Mouse (Mus musculus): ENCODE measurements around the gene Actl11. TPM values are rescaled to one million over a fixed set of nuclear protein-coding genes. Genes with fewer than 3 reads are reported as not detected.

The Actl11 gene
- polyA plus RNA-seq, 1 experiment from 2014 or later = not detected

DNA sequence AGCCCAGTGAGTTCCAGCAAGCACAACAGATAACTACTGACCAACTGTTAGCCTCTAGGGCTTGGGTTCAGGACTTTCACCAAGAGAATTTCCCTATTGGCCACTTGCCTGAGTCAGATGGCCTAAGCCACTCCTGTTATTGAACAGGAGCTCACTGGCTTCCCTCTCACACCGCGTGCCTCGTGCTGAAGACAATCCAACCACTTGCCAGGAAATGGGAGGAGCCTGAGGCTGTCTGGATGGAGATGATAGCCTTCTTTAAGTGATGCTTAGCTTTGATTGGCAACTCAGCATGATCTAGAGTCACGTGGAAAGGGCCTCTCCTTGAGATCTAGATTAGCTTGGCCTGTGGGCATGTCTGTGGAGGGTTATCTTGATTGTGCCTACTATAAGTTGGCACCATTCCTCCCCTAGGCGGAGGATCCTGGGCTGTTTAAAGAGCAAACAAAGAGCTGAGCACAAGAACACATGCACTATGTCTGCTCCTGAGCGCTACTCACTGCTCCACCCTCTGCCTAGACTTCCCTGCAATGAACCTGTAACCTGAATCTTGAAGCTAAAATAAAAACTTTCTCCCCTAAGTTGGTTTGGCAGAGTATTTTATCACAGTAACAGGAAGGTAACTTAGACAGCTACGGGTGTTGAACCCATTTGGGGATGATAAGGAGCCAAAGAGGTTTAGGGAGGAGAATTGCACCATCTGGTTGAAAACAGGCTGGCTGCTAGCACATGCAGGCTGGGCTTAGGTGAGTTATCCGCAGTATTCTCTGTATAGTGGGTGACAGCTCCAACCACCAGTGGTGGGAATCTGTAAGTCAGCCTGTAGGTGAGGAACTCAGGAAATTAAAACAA, 43.6 kb downstream of the Actl11 start:
- Histone ChIP-seq H3K9me3 (ENCODE audit: control insufficient read depth, low read length) (no peaks in the 10 kb centered on the region), H3K36me3 (ENCODE audit: control insufficient read depth, insufficient read depth, low read length) (no peaks in the 10 kb centered on the region; the same call in 1 of the 2 replicates), H3K4me2 (ENCODE audit: low read depth) (no peak overlapping the region), H3K4me3 (ENCODE audit: low read depth, low read length) (no peak overlapping the region), H3K27ac (ENCODE audit: low read depth, low read length) (no peak overlapping the region), H3K9ac (ENCODE audit: low read length) (no peak overlapping the region), H3K27me3 (ENCODE audit: control insufficient read depth, insufficient read depth, low read length) (no peaks in the 10 kb centered on the region), H3K4me1 (ENCODE audit: control insufficient read depth, insufficient read depth, low read length) (no peaks in the 10 kb centered on the region)
- DNase-seq (ENCODE audit: low spot score) = no peak
- no peak for ATAC-seq (ENCODE audit: insufficient read depth, low FRiP score, low TSS enrichment)
- WGBS = 83% methylated on average over 8 of the region's 8 CpGs

DNA sequence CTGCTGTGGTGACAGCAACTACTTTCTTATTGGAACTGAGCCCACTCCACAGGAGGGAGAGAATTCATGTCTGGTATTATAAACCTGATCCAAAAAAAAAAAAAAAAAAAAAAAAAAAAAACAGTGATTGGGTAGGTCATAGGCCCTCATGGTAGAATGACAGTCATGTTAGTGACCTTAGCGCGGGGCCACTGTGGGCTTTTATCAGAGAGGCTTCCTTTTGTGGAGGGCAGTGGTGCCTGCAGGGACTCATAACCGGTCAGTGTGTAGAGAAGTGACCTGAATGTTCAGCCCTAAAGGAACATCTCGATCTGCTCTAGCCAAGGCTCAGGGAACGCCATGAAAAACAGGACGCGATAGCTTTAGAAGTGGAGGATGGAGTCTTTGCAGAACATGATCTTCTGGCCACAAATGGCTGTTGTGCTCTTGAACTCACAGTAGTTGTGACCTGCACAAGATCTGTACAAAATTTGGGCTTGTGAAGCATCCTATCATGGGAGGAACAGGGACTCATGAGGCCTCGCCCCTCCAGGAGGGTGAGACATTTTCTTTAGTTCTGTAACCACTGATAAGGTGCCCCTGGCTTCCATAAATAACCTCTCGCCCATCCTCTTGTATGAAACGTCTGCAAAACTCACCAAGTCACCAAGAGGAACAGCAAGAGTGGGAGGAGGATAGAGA, 46.4 kb downstream of the Actl11 start:
- H3K9me3 ChIP-seq (ENCODE audit: control insufficient read depth, low read length) = no peaks in the 10 kb centered on the region
- no peak for DNase-seq (ENCODE audit: low spot score)

DNA sequence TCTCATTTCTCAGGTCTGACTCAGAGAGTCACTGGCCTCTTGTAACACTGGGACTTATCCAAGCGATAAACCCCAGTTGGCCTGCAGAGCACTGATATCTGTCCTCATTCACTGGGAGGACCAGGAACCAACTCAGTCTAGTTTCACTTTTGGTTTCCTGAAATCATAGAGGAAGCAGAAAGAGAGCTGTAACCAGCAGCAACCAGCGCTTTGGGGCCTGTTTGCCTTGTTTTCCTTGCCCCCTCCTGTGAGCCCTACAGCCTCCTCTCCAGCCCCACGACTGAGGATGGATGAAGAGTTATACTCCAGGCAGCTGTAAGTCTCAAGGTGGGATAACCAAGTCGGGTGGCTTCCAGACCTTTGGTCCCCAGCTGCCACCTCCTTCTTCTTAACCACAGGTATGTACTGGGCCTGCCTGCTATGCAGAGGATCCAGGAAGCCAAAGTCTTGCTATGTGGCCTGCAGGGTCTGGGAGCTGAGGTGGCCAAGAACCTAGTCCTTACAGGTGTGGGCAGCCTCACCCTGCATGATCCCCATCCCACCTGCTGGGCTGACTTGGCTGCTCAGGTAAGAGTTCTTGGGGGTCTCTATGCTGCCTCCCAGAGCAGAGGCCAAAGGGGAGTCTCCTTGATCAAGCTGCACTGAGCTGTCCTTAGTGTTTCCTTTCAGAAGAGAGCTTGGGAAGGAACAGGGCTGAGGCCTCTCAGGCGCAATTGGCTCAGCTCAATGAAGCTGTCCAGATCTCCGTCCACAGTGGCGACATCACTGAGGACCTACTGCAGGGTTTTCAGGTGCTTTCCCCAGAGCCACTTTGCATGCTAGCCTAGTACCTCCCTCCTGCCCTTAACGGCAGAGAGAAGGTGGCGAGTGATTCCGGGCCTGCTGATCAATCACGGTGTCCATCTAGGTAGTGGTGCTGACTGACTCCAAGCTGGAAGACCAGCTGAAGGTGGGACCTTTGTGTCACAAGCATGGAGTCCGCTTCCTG, 47.4 kb downstream of the Actl11 start, which contains the start of gene Uba7:
Uba7 (plus strand) TSS at position 107 of the 988 bp plus-strand sequence.
- no peaks in the 10 kb centered on the region; the same call in 1 of the 2 replicates for H3K36me3 ChIP-seq (ENCODE audit: control insufficient read depth, insufficient read depth, low read length)
- DNase-seq (ENCODE audit: low spot score) (no peak), ATAC-seq (ENCODE audit: insufficient read depth, low FRiP score, low TSS enrichment) (no peak)
- H3K27ac ChIP-seq (ENCODE audit: low read depth, low read length) = no peak within 1 kb of the TSS
- H3K4me2 ChIP-seq (ENCODE audit: low read depth) = no peak within 1 kb of the TSS
- 74% methylated on average over 12 of the region's 12 CpGs for WGBS
- H3K27me3 ChIP-seq (ENCODE audit: control insufficient read depth, insufficient read depth, low read length) = no peaks in the 10 kb centered on the region
- no peak within 1 kb of the TSS for H3K4me3 ChIP-seq (ENCODE audit: low read depth, low read length)
- H3K9ac ChIP-seq (ENCODE audit: low read length) = no peak within 1 kb of the TSS
- no peaks in the 10 kb centered on the region for H3K4me1 ChIP-seq (ENCODE audit: control insufficient read depth, insufficient read depth, low read length)
- no peaks in the 10 kb centered on the region for H3K9me3 ChIP-seq (ENCODE audit: control insufficient read depth, low read length)

More for the DNA sequence above, 46.4 kb downstream of the Actl11 start:
- no peaks in the 10 kb centered on the region for H3K4me1 ChIP-seq (ENCODE audit: control insufficient read depth, insufficient read depth, low read length)
- no peak overlapping the region for H3K27ac ChIP-seq (ENCODE audit: low read depth, low read length)
- H3K27me3 ChIP-seq (ENCODE audit: control insufficient read depth, insufficient read depth, low read length) = no peaks in the 10 kb centered on the region
- no peak overlapping the region for H3K9ac ChIP-seq (ENCODE audit: low read length)
- H3K36me3 ChIP-seq (ENCODE audit: control insufficient read depth, insufficient read depth, low read length) = no peaks in the 10 kb centered on the region; the same call in 1 of the 2 replicates
- no peak for ATAC-seq (ENCODE audit: insufficient read depth, low FRiP score, low TSS enrichment)
- WGBS = 84% methylated on average over 10 of the region's 10 CpGs
- no peak overlapping the region for H3K4me2 ChIP-seq (ENCODE audit: low read depth)
- no peak overlapping the region for H3K4me3 ChIP-seq (ENCODE audit: low read depth, low read length)

DNA sequence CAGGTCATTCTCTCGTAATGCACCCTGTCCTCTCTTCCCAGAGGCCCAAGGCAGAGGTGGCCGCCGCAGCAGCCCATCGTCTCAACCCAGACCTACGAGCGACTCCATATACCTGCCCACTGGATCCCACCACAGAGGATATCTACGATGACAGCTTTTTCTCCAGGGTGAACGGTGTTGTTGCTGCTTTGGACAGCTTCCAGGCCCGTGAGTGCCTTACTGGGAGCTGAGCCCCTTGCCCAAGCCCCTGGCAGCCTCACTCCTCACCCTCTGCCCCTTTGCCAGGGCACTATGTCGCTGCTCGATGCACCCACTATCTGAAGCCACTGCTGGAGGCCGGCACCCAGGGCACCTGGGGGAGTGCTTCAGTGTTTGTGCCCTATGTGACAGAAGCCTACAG, 50.5 kb downstream of the Actl11 start:
- H3K36me3 ChIP-seq (ENCODE audit: control insufficient read depth, insufficient read depth, low read length) = no peaks in the 10 kb centered on the region; the same call in 1 of the 2 replicates
- DNase-seq (ENCODE audit: low spot score) (no peak), ATAC-seq (ENCODE audit: insufficient read depth, low FRiP score, low TSS enrichment) (no peak)
- WGBS = 91% methylated on average over 12 of the region's 12 CpGs
- H3K27ac ChIP-seq (ENCODE audit: low read depth, low read length) = no peak overlapping the region
- no peaks in the 10 kb centered on the region for H3K27me3 ChIP-seq (ENCODE audit: control insufficient read depth, insufficient read depth, low read length)
- no peak overlapping the region for H3K9ac ChIP-seq (ENCODE audit: low read length)
- H3K9me3 ChIP-seq (ENCODE audit: control insufficient read depth, low read length) = no peaks in the 10 kb centered on the region
- no peak overlapping the region for H3K4me3 ChIP-seq (ENCODE audit: low read depth, low read length)
- H3K4me2 ChIP-seq (ENCODE audit: low read depth) = no peak overlapping the region
- peaks cover 7% of the 10 kb centered on the region for H3K4me1 ChIP-seq (ENCODE audit: control insufficient read depth, insufficient read depth, low read length)

Other genes starting within 250 kb of the Actl11 start
- 1.9 and 2.4 TPM in 2 replicates for gene Gnat1, start 248.8 kb upstream of the Actl11 start, polyA plus RNA-seq (2014; fragmentation: Nextera tagmentation; extraction: Ambion mirVana)
- 15.3 and 17.0 TPM in 2 replicates for gene Sema3f, start 218.0 kb upstream of the Actl11 start, polyA plus RNA-seq (2014; fragmentation: Nextera tagmentation; extraction: Ambion mirVana)
- 196 and 197 TPM in 2 replicates for gene Rbm5, start 157.5 kb upstream of the Actl11 start, polyA plus RNA-seq (2014; fragmentation: Nextera tagmentation; extraction: Ambion mirVana)
- 102 TPM in 2 replicates for gene Rbm6, start 55.2 kb upstream of the Actl11 start, polyA plus RNA-seq (2014; fragmentation: Nextera tagmentation; extraction: Ambion mirVana)
- 16.3 and 19.2 TPM in 2 replicates for gene Mon1a, start 40.3 kb upstream of the Actl11 start, polyA plus RNA-seq (2014; fragmentation: Nextera tagmentation; extraction: Ambion mirVana)
- gene Mst1r, start 21.6 kb upstream of the Actl11 start, polyA plus RNA-seq (2014; fragmentation: Nextera tagmentation; extraction: Ambion mirVana) = 0.33 and 1.1 TPM in 2 replicates
- gene Camkv, start 7.2 kb downstream of the Actl11 start, polyA plus RNA-seq (2014; fragmentation: Nextera tagmentation; extraction: Ambion mirVana) = 3.5 and 4.3 TPM in 2 replicates
- gene Traip, start 21.7 kb downstream of the Actl11 start, polyA plus RNA-seq (2014; fragmentation: Nextera tagmentation; extraction: Ambion mirVana) = 25.2 and 25.7 TPM in 2 replicates
- 10.9 and 12.1 TPM in 2 replicates for gene Uba7, start 47.0 kb downstream of the Actl11 start, polyA plus RNA-seq (2014; fragmentation: Nextera tagmentation; extraction: Ambion mirVana)
- 2.9 and 3.5 TPM in 2 replicates for gene Gm20661, start 54.6 kb downstream of the Actl11 start, polyA plus RNA-seq (2014; fragmentation: Nextera tagmentation; extraction: Ambion mirVana)
- 62.9 and 71.3 TPM in 2 replicates for gene Inka1, start 57.4 kb downstream of the Actl11 start, polyA plus RNA-seq (2014; fragmentation: Nextera tagmentation; extraction: Ambion mirVana)
- 4.8 and 5.7 TPM in 2 replicates for gene Cdhr4, start 64.0 kb downstream of the Actl11 start, polyA plus RNA-seq (2014; fragmentation: Nextera tagmentation; extraction: Ambion mirVana)
- gene Gm20662, start 67.9 kb downstream of the Actl11 start, polyA plus RNA-seq (2014; fragmentation: Nextera tagmentation; extraction: Ambion mirVana) = 0.13 and 0.14 TPM in 2 replicates
- gene Ip6k1, start 74.0 kb downstream of the Actl11 start, polyA plus RNA-seq (2014; fragmentation: Nextera tagmentation; extraction: Ambion mirVana) = 38.4 and 45.7 TPM in 2 replicates
- 21.7 and 23.6 TPM in 2 replicates for gene Gmppb, start 120.8 kb downstream of the Actl11 start, polyA plus RNA-seq (2014; fragmentation: Nextera tagmentation; extraction: Ambion mirVana)
- gene Amigo3, start 124.7 kb downstream of the Actl11 start, polyA plus RNA-seq (2014; fragmentation: Nextera tagmentation; extraction: Ambion mirVana) = 2.7 and 2.8 TPM in 2 replicates
- 0.49 and 1.0 TPM in 2 replicates for gene Mst1, start 152.0 kb downstream of the Actl11 start, polyA plus RNA-seq (2014; fragmentation: Nextera tagmentation; extraction: Ambion mirVana)
- gene Rnf123, start 154.9 kb downstream of the Actl11 start, polyA plus RNA-seq (2014; fragmentation: Nextera tagmentation; extraction: Ambion mirVana) = 31.6 and 35.9 TPM in 2 replicates
- 54.3 and 62.7 TPM in 2 replicates for gene Apeh, start 166.1 kb downstream of the Actl11 start, polyA plus RNA-seq (2014; fragmentation: Nextera tagmentation; extraction: Ambion mirVana)